Mouse (Mus musculus): ENCODE measurements around the gene Zfp777.

DNA sequence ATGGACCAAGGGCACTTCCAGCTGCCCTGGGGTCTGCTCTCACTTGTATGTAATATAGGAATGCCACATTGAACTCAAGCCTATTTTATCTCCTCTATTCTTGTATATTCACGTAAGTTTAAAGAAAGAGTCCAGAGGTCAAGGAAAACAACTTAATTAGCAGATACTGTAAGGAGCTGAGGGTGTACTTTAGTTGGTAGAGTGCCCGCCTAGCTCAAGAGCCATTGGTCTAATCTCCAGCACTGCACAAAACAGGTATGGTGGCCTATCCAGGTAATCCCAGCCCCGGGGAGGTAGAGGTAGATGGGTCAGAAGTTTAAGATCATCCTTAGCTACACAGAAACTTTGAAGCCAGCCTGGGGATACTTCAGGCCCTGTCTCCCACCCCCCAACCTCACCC is 18.8 kb upstream of the Zfp777 start:
- TF ChIP-seq MYOG (IDR thresholded peaks at IDR 0.05; ENCODE audit: control insufficient read depth in 1 of 3, insufficient read depth in 1 of 3, insufficient read length in 2 of 3, low read depth in 2 of 3) (no peak), POLR2A (IDR thresholded peaks at IDR 0.05; ENCODE audit: insufficient read length, low read depth) (no peak), E2F4 (IDR thresholded peaks at IDR 0.05; ENCODE audit: insufficient read depth) (no peak)
